Mouse (Mus musculus) megakaryocyte, adult 5-6 weeks (primary cell): ENCODE measurements around the gene Arhgap18. TPM values are rescaled to one million over a fixed set of nuclear protein-coding genes. Genes with fewer than 3 reads are reported as not detected.
"Not testable (repeated sequence)": the region's sequence is repeated elsewhere in the genome, so short reads cannot be mapped to it uniquely, and the experiment has no call there.

ENCODE experiments used
- ATAC-seq: 2 replicates; pipeline ENCODE4 v1.8.0; 2016; ENCODE audit warnings: mild to moderate bottlenecking, inconsistent platforms; ENCODE audit not compliant: poor library complexity, severe bottlenecking
- total RNA-seq, 2 experiments: library from RNA; stranded (forward) in 1 of 2; stranded (reverse) in 1 of 2; fragments of 153-499, 151-499 nt in 1 of 2; fragments of 221-1000, 200-1000 nt in 1 of 2; gene quantifications; 2 replicates each; pipeline versions ENCODE4 v1.2.3 to v1.2.4; 2015 to 2017

Gene Arhgap18
- total RNA-seq, 2 experiments from 2014 or later: 21.3 to 25.6 TPM

DNA sequence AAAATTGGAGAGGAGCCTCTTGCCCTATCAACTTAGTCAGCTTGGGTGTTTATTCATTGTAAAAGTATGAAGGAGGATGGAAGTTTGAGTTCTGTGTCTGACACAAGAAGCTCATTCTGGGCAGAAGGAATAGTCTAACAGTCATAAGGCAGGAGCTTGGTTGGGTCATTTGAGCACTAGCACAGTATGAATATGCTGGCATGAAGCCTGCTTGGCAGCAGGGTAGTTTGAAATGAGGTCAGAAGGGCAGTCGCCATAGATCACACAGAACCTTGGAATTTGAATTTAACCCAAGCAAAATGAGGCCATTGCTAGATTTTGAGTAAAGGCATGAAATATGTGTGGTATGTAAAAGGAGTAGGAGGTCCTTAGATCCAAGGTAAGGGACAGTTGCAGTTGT is 139.9 kb downstream of the Arhgap18 start:
- no peak for ATAC-seq

DNA sequence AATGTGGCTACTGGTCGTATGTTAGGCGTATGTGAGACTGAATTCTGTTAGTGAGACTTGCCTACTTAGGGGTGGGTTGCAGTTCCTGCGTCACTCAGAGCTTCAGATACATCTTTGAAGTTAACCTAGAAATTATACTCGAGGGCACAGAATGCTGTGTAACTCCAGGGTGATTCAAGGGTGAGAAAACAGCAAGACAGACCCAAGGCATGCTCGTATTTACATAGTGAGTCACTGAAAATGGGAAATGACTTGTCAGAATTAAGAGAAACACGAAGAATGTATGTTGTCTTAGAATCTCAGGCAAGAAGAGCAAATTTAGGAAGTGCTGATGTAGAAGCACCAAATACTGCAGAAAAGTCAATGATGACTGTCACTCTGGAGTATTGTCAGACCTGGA is 142.5 kb downstream of the Arhgap18 start:
- ATAC-seq: 0 out of 2 replicates have a peak, but pooled peaks have one; percentile 27

DNA sequence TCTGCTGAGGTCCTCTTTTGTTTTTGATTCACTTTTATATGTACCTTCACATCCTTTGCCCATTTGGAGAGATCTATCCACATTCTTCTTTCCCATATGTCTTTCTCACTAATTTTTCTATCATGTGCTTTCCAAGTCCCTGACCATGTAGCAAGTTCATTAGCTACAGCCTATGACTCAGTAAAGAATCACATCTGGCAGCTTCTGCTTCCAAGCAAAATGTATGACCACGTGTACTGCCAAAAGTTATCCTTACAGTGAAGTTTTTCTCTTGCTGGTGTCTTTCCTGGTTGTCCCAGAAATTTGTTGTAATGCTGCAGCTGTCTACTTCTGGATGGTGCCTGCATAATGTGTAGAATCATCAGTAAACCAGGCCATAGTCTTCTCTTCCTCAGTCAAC is 147.2 kb downstream of the Arhgap18 start:
- no peak for ATAC-seq

DNA sequence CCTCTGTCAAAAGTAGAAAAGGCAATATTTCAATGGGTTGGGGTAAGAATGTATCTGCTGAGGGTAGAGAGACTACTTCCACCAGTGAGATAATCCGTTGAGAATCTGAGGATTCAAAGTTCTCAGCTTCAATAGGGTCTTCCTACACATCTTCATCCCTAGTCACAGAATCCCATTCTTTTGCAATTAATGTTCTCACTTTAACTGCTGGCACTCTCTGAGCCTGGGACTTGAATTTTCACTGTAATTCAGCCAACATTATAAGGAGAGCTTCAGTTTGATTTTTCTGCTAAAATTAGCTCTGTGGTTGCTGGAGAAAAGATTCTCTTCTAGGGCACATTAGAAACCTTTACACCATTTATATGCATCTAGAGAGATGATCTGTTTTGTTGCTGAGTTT is 150.6 kb downstream of the Arhgap18 start:
- no peak for ATAC-seq

DNA sequence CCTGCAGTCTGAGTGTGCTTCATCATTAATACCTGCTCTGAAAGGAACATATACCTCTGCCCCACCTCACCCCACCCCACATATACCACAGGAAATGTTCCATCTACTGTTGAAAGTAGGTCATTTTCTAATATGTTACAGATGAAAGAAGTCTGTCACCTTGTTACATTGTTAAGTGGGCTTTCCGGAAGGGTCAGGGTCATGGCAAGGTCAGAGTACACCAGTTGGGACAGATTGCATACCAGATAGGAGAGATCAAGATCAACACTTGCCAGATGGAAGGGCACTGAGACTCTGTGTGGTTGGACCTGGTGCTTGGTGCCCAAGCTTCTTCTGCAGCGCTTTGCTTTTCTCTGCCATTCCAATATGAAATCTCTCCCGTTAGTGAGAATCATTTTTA is 158.0 kb downstream of the Arhgap18 start:
- no peak for ATAC-seq

DNA sequence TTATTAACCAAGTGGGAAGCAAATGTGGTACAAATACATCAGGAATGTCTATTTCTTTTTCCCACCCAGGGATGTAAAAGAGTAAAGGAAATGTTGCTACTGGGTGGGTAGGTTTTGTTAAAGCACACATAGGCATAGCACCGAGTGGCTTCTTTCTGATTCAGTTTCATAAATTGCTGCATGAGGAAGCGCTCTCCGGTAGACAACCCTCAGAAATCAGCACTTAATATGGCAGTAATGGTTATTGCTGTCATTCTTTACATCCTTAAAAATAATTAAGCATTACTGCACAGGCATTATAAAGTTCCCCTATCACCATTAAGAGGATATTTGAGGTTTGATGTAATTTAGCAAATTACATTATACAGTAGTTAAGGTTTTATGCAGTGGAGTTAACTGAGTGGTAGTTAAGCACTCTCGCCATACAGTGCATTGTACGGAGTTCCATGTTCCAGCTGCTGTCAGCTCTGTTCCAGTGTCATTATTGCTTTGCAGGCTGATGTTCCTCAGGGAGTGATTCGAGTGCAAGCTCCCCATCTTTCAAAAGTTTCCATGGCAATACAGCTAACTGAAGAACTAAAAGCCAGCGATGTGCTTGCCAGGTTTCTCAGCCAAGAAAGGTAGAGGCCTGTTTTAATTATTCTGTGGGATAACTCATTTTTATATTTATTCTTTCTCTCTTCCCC is 159.0 kb downstream of the Arhgap18 start:
- no peak for ATAC-seq

DNA sequence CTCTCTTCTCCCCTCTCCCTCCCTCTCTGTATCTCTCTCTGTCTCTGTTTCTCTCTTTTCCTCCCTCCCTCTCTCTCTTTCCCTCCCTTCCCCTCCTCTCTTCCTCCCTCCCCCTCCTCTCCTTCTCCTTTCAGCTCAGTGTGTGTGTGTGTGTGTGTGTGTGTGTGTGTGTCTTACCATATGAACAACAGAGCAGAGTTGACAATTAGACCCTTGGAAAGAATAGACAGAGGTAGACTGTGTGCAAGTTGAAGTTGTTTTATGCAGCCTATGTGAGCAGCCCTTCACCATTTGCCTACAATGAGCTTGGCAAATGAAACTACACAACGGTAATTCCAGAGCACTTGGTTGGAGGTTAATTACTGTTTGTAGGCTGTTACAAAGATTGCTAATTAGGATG is 159.6 kb downstream of the Arhgap18 start:
- no peak for ATAC-seq

DNA sequence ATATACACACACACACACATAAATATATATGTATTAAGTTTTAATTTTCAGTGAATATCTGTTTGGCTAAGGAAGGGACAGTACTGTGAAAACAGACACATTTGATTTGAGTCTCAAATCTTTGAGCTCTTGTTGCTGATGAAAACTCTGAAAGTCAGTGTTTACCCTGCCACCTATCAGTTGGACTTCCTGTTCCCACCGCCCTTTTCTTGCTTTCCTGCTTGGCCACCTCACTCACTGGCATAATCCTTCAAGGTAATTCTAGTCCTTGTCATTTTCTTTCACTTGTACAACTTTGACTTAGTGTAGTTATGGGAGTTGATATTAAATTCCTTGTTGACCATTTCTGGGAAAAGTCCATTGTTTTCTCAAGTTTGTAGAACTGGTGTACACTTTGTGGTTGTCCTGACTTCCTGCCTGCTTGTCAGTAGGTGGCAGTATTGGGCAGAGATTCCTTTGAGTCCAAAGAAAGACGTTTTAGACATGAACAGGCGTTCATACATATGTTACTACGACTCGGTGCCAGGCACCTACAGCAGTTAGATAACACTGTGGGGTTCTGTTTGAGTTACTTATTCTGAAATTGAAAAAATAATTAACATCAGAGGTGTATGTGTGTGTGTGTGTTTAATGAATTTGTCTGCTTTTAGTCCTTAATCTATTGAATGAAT is 166.2 kb downstream of the Arhgap18 start:
- peak; percentile 70 for ATAC-seq

DNA sequence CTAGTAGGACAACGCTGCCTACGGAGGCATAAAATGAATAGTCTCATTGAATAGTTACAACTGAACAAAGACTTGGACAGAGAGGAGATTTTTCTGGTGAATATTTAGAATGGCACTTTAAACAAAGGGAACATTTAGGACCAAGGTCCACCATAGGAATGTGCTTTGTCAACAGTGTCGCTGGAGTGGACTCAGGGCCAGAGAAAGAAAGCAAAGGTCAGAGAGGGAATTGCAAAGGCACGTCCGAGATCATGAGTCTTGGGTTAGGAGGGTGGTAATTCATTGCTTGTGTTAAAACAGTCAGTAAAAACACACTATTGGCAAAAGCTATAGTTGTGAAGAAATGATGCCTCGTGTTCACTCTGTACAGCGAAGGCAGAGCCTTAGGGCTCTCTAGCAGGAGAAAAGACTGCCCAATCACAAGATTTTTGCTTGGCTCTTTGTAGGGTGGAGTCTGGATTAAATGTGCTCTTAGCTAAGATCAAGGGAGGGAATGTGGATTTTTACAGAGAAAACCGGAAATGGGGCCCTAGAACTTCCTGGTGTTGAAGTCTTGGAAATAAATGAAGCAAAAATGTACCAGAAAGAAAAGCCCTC is 167.3 kb downstream of the Arhgap18 start:
- no peak for ATAC-seq

DNA sequence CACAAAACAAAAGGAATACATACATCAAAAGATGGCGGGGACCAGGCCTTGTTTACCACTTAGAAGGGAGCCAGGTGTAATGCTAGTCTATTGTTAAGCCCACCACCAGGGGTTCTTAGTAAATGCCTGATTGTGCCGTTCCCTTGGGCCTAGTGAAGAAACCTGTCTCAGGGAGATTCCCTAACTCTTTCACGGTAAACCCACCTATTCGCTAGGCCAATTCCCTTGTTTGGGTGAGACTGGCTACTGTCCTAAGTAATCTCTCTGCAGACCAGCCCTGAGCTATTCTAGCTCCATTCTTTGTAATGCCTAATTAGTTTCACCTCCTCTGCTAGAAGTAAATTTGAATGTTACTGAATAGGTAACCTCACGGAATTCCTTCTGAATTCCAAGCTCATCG is 182.8 kb downstream of the Arhgap18 start:
- not testable (repeated sequence) for ATAC-seq

DNA sequence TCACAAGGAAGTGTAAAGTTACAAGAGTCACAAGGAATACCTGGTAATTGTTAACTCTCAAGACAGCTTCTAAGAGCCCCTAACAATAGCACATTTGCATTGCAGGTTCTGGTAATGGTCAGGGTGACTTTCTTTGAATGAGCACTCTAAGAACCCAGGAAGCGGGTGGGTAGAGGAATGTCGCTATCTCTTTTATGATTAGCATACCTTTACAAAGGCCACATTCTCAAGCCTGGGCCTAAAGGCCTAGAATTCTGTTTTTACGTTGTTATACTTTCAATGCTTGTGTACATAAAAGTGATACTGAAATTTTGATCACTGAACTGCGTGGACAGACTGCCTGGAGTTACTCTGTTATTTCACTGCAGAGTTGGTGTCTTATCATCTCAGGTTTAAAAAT is 185.2 kb downstream of the Arhgap18 start:
- not testable (repeated sequence) for ATAC-seq

DNA sequence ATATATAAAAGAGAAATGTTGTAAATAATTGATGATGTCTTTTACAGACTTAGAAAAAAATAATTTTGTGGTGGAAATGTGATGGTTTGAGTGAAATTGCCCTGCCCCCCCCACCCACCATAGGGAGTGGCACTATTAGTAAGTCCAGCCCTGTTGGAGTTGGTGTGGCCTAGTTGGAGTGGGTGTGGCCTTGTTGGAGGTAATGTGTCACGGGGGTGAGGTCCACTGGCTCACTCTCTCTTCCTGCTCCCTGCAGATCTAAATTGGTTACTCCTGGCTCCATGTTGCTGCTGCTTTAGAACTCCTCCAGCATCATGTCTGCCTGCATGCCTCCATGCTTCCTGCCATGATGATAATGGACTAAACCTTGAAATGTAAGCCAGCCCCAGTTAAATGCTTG is 186.3 kb downstream of the Arhgap18 start:
- ATAC-seq: no peak

DNA sequence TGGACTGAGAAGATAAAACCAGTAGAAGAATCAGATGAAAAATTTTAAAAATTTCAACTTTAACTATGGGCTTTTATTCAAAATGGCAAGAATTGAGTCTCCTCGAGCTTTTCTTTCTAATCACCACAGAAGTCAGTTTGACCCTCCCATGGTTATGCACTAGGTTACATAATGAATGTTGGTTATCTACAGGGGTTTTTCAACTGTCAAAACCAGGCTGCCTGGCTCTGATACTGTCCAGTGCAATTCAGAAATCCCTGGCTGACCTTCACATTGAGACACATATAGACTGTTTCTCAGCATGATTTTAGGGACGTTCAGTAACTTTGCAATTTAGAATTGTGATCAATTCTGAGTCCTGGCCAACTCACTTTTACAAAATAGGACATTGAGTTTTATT is 195.1 kb downstream of the Arhgap18 start:
- ATAC-seq: no peak

DNA sequence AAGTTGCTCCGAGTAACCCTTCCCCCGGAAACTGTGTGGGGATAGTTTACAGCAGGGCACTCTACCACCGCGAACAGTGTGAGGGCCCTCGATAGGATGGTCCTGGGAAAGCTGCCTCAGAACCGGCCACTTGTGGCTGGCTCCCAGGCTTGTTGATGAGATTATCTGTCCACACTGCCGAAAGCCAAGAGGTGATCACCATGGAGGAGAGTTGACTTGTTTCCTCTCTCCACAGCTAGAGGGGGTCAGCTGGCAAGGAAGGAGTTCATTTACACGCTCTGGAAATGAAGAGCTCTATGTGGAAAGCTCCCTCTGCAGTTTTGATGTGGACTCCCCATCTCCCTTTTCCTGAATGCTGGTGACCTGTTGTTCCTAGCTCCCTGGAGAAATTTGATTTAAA is 196.4 kb downstream of the Arhgap18 start:
- no peak for ATAC-seq

DNA sequence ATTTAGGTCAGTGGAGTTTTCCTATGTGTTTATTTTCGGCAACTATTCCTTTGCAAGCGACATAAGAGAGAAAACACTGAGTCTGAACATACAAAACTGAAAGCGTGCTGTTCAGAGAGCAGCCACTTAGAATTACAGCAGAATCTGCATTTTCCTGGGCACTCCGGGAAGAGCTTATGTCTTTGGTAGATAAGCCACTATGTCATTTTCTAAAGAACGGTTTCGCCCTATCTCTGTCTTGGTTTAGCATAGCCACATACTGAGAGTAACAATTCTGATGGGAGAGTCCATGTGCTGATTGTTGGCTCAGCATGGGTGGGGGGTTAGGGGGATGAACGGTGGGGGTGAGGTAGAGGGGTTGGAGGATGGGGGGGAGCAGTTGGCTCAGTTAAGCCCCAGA is 197.2 kb downstream of the Arhgap18 start:
- no peak for ATAC-seq

DNA sequence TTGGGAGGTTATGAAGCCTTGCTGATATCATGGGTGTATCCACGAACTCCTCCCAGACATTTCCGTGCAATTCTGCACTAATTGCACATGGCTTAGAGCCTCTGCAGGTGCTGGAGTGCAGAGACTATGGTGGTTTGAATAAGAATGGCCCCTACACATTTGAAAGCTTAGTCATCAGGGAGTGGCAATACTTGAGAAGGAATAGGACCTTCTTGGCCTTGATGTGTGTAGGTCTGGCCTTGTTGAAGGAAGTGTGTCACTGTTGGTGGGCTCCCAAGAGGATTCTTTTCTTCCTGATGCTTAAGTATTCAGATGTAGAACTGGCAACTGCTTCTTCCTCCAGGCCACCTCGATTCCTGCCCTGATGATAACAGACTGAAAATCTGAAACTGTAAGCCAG is 205.3 kb downstream of the Arhgap18 start:
- ATAC-seq: no peak
